Mouse (Mus musculus) embryo, embryonic 9.5 days (tissue): ENCODE data around the gene Erc2.
A peak's percentile ranks its signal among the peaks of the same experiment; 100 is the strongest.

ENCODE experiments used
- DNase-seq: peaks from one replicate; pipeline ENCODE4 v3.0.0-alpha.2; 2017; ENCODE audit errors: extremely low spot score

The Erc2 gene

GRCm38 (mm10) chr14:28441240-28441967 lies 819.2 kb downstream of the Erc2 start:
- peak; percentile 35 for DNase-seq

- DNase-seq = no peak
Measured at GRCm38 (mm10) chr14:28443254-28443944, 821.2 kb downstream of the Erc2 start.

- no peak for DNase-seq
Measured at GRCm38 (mm10) chr14:28445737-28446136, 823.5 kb downstream of the Erc2 start.

- no peak for DNase-seq
Measured at GRCm38 (mm10) chr14:28451771-28452170, 829.5 kb downstream of the Erc2 start.

- no peak for DNase-seq
Measured at GRCm38 (mm10) chr14:28456372-28457076, 834.3 kb downstream of the Erc2 start.

- DNase-seq = no peak
Measured at GRCm38 (mm10) chr14:28457428-28457827, 835.2 kb downstream of the Erc2 start.

- no peak for DNase-seq
Measured at GRCm38 (mm10) chr14:28467956-28468355, 845.7 kb downstream of the Erc2 start.

GRCm38 (mm10) chr14:28469696-28470095 lies 847.5 kb downstream of the Erc2 start:
- no peak for DNase-seq

GRCm38 (mm10) chr14:28470212-28470611 lies 848.0 kb downstream of the Erc2 start:
- no peak for DNase-seq

GRCm38 (mm10) chr14:28475012-28475411 lies 852.8 kb downstream of the Erc2 start:
- no peak for DNase-seq

GRCm38 (mm10) chr14:28475421-28475820 lies 853.2 kb downstream of the Erc2 start:
- no peak for DNase-seq

- DNase-seq = no peak
Measured at GRCm38 (mm10) chr14:28476746-28477145, 854.5 kb downstream of the Erc2 start.

GRCm38 (mm10) chr14:28480866-28481265 lies 858.6 kb downstream of the Erc2 start:
- no peak for DNase-seq

GRCm38 (mm10) chr14:28493806-28494205 lies 871.6 kb downstream of the Erc2 start:
- DNase-seq = no peak

GRCm38 (mm10) chr14:28494273-28494672 lies 872.0 kb downstream of the Erc2 start:
- no peak for DNase-seq

- DNase-seq = no peak
Measured at GRCm38 (mm10) chr14:28501216-28501878, 879.1 kb downstream of the Erc2 start.

- no peak for DNase-seq
Measured at GRCm38 (mm10) chr14:28503276-28503675, 881.0 kb downstream of the Erc2 start.

GRCm38 (mm10) chr14:28504101-28505050 lies 882.1 kb downstream of the Erc2 start, which contains the start of gene Wnt5a:
Gene Wnt5a, plus strand, starts transcription at chr14:28504750.
- no peak for DNase-seq

GRCm38 (mm10) chr14:28505051-28505585 lies 882.9 kb downstream of the Erc2 start:
- peak; percentile 81 for DNase-seq

- DNase-seq = peak; percentile 63
Measured at GRCm38 (mm10) chr14:28505586-28506375, 883.6 kb downstream of the Erc2 start.
